Mouse (Mus musculus) liver, embryonic 16.5 days (tissue): ENCODE results near the gene 1700017D01Rik. TPM values are rescaled to one million over a fixed set of nuclear protein-coding genes. Genes with fewer than 3 reads are reported as not detected.
"Not testable (repeated sequence)": the region's sequence is repeated elsewhere in the genome, so short reads cannot be mapped to it uniquely, and the experiment has no call there.

ENCODE experiments used
- ATAC-seq: fragments of 200-750 bp; cut with Nextera tagmentation; 2 replicates; pipeline ENCODE4 v1.8.0; 2017; ENCODE audit warnings: low read depth, mild to moderate bottlenecking, moderate number of reproducible peaks, moderate library complexity
- H3K27ac ChIP-seq: fragments of 300-500 bp; sonication (generic); 2 replicates; pipeline ENCODE4 v1.5.1; 2014; ENCODE audit warnings: mild to moderate bottlenecking, low read length
- H3K27me3 ChIP-seq: fragments of 300-500 bp; sonication (generic); 2 replicates; pipeline ENCODE4 v1.6.1; 2014; ENCODE audit warnings: low read depth, low read length, mixed read lengths; ENCODE audit not compliant: control insufficient read depth, insufficient read depth
- H3K36me3 ChIP-seq: fragments of 300-500 bp; sonication (generic); 2 replicates; pipeline ENCODE4 v1.6.1; 2014; ENCODE audit warnings: mild to moderate bottlenecking; ENCODE audit not compliant: control insufficient read depth, insufficient read depth
- H3K4me1 ChIP-seq: fragments of 300-500 bp; sonication (generic); 2 replicates; pipeline ENCODE4 v1.6.1; 2014; ENCODE audit warnings: low read depth, low read length, mixed read lengths; ENCODE audit not compliant: control insufficient read depth
- H3K4me2 ChIP-seq: fragments of 300-500 bp; sonication (generic); 2 replicates; pipeline ENCODE4 v1.6.1; 2014; ENCODE audit warnings: low read depth, low read length, mixed read lengths
- H3K4me3 ChIP-seq: fragments of 300-500 bp; sonication (generic); 2 replicates; pipeline ENCODE4 v1.5.1; 2014; ENCODE audit warnings: low read depth, mild to moderate bottlenecking, low read length
- H3K9ac ChIP-seq: fragments of 300-500 bp; sonication (generic); 2 replicates; pipeline ENCODE4 v1.6.1; 2014; ENCODE audit warnings: low read depth, low read length
- H3K9me3 ChIP-seq: fragments of 300-500 bp; sonication (generic); replicated peaks from 2 replicates; pipeline ENCODE4 v1.6.1; 2016; ENCODE audit warnings: low read length; ENCODE audit not compliant: control insufficient read depth
- WGBS: fragments of 180-500 bp; shearing (Covaris S2); extraction: QIAGEN DNeasy Blood & Tissue Kit; methylation state at CpG from one replicate; pipeline ENCODE4 v1.1.7; 2014; ENCODE audit not compliant: insufficient replicate concordance; 5-methylcytosine and 5-hydroxymethylcytosine counted together
- polyA plus RNA-seq: library from polyadenylated mRNA; unstranded; fragments of >200 nt; fragmentation: Nextera tagmentation; extraction: Ambion mirVana; gene quantifications from 2 replicates; pipeline ENCODE4 v1.2.1, GENCODE M21; 2015

Gene 1700017D01Rik
- polyA plus RNA-seq, 1 experiment from 2014 or later = not detected

- not testable (repeated sequence) for H3K27ac ChIP-seq, H3K4me3 ChIP-seq, H3K9ac ChIP-seq, H3K36me3 ChIP-seq, H3K9me3 ChIP-seq, H3K27me3 ChIP-seq, H3K4me2 ChIP-seq, H3K4me1 ChIP-seq, ATAC-seq
- WGBS = 65% methylated on average over 1 of the region's 1 CpGs
Observed at GRCm38 (mm10) chr19:11055700-11056099, 75.0 kb downstream of the 1700017D01Rik start.

GRCm38 (mm10) chr19:11053277-11053676, 77.4 kb downstream of the 1700017D01Rik start:
- ATAC-seq = peak; percentile 35; the same call in 1 of the 2 replicates
- H3K4me2 ChIP-seq = no peak overlapping the region; the same call in 1 of the 2 replicates
- H3K27ac ChIP-seq = peak overlapping the region; percentile 1; the same call in 1 of the 2 replicates

GRCm38 (mm10) chr19:11052877-11053276, 77.8 kb downstream of the 1700017D01Rik start:
- WGBS = 24% methylated on average over 5 of the region's 5 CpGs
- ATAC-seq = peak; percentile 69
- H3K27ac ChIP-seq = peak overlapping the region; percentile 1; the same call in 1 of the 2 replicates

More at GRCm38 (mm10) chr19:11053277-11053676, 77.4 kb downstream of the 1700017D01Rik start:
- H3K27me3 ChIP-seq = no peaks in the 10 kb centered on the region
- H3K4me3 ChIP-seq = no peak overlapping the region
- peaks cover 4% of the 10 kb centered on the region for H3K4me1 ChIP-seq
- H3K9ac ChIP-seq = no peak overlapping the region
- no peaks in the 10 kb centered on the region for H3K9me3 ChIP-seq
- H3K36me3 ChIP-seq = no peaks in the 10 kb centered on the region
- WGBS = 36% methylated on average over 3 of the region's 3 CpGs

GRCm38 (mm10) chr19:11050286-11050685, 80.4 kb downstream of the 1700017D01Rik start:
- Histone ChIP-seq H3K9ac (no peak overlapping the region), H3K4me2 (no peak overlapping the region), H3K9me3 (no peaks in the 10 kb centered on the region), H3K4me3 (no peak overlapping the region), H3K27me3 (no peaks in the 10 kb centered on the region), H3K4me1 (peaks cover 4% of the 10 kb centered on the region), H3K27ac (no peak overlapping the region), H3K36me3 (no peaks in the 10 kb centered on the region)
- WGBS = 40% methylated on average over 2 of the region's 2 CpGs
- ATAC-seq = no peak

More at GRCm38 (mm10) chr19:11052877-11053276, 77.8 kb downstream of the 1700017D01Rik start:
- Histone ChIP-seq H3K4me3 (no peak overlapping the region), H3K27me3 (no peaks in the 10 kb centered on the region), H3K9me3 (no peaks in the 10 kb centered on the region), H3K4me2 (no peak overlapping the region; the same call in 1 of the 2 replicates), H3K4me1 (peaks cover 4% of the 10 kb centered on the region), H3K9ac (no peak overlapping the region), H3K36me3 (no peaks in the 10 kb centered on the region)

- ATAC-seq = no peak
- H3K9me3 ChIP-seq = no peaks in the 10 kb centered on the region
- H3K4me3 ChIP-seq = no peak overlapping the region
- H3K4me1 ChIP-seq = peaks cover 4% of the 10 kb centered on the region
- H3K4me2 ChIP-seq = no peak overlapping the region
- no peak overlapping the region for H3K9ac ChIP-seq
- no peaks in the 10 kb centered on the region for H3K36me3 ChIP-seq
- H3K27ac ChIP-seq = no peak overlapping the region
- no peaks in the 10 kb centered on the region for H3K27me3 ChIP-seq
Observed at GRCm38 (mm10) chr19:11049426-11049825, 81.2 kb downstream of the 1700017D01Rik start.

GRCm38 (mm10) chr19:11048503-11048902, 82.2 kb downstream of the 1700017D01Rik start:
- H3K4me3 ChIP-seq = no peak overlapping the region
- no peaks in the 10 kb centered on the region for H3K36me3 ChIP-seq
- H3K4me1 ChIP-seq = peaks cover 4% of the 10 kb centered on the region
- no peak for ATAC-seq
- no peak overlapping the region for H3K27ac ChIP-seq
- H3K27me3 ChIP-seq = no peaks in the 10 kb centered on the region
- no peak overlapping the region for H3K4me2 ChIP-seq
- no peak overlapping the region for H3K9ac ChIP-seq
- H3K9me3 ChIP-seq = no peaks in the 10 kb centered on the region
- 46% methylated on average over 1 of the region's 1 CpGs for WGBS

GRCm38 (mm10) chr19:11048009-11048408, 82.7 kb downstream of the 1700017D01Rik start:
- ATAC-seq = no peak
- WGBS = 25% methylated on average over 6 of the region's 6 CpGs
- H3K4me1 ChIP-seq = peaks cover 4% of the 10 kb centered on the region

More at GRCm38 (mm10) chr19:11048009-11048408, 82.7 kb downstream of the 1700017D01Rik start:
- H3K27ac ChIP-seq = no peak overlapping the region
- no peak overlapping the region for H3K4me3 ChIP-seq
- H3K27me3 ChIP-seq = no peaks in the 10 kb centered on the region
- no peak overlapping the region for H3K4me2 ChIP-seq
- H3K9me3 ChIP-seq = no peaks in the 10 kb centered on the region
- no peak overlapping the region for H3K9ac ChIP-seq
- H3K36me3 ChIP-seq = no peaks in the 10 kb centered on the region

Other genes starting within 250 kb of the 1700017D01Rik start
- gene Tmem109, start 248.9 kb downstream of the 1700017D01Rik start, polyA plus RNA-seq = 16.9 and 20.0 TPM in 2 replicates
- 11.7 and 12.2 TPM in 2 replicates for gene Prpf19, start 235.6 kb downstream of the 1700017D01Rik start, polyA plus RNA-seq
- not detected in 2 replicates for gene Zp1, start 210.2 kb downstream of the 1700017D01Rik start, polyA plus RNA-seq
- gene Ptgdr2, start 193.7 kb downstream of the 1700017D01Rik start, polyA plus RNA-seq = 0.04 and 0.05 TPM in 2 replicates
- gene Ccdc86, start 181.6 kb downstream of the 1700017D01Rik start, polyA plus RNA-seq = 9.0 and 9.1 TPM in 2 replicates
- 0.31 TPM in 1 of 2 replicates, not detected in the other for gene Ms4a10, start 156.2 kb downstream of the 1700017D01Rik start, polyA plus RNA-seq
- gene Ms4a15, start 137.6 kb downstream of the 1700017D01Rik start, polyA plus RNA-seq = not detected in 2 replicates
- gene Ms4a18, start 112.8 kb downstream of the 1700017D01Rik start, polyA plus RNA-seq = 0.20 TPM in 1 of 2 replicates, not detected in the other
- 0.19 and 0.20 TPM in 2 replicates for gene Ms4a8a, start 49.8 kb downstream of the 1700017D01Rik start, polyA plus RNA-seq
- gene 1700025F22Rik, start 34.4 kb upstream of the 1700017D01Rik start, polyA plus RNA-seq = not detected in 2 replicates
- not detected in 2 replicates for gene Ms4a13, start 65.9 kb upstream of the 1700017D01Rik start, polyA plus RNA-seq
- not detected in 2 replicates for gene Ms4a12, start 101.6 kb upstream of the 1700017D01Rik start, polyA plus RNA-seq
- gene Ms4a1, start 135.4 kb upstream of the 1700017D01Rik start, polyA plus RNA-seq = 0.07 and 0.11 TPM in 2 replicates
- not detected in 2 replicates for gene Ms4a5, start 153.0 kb upstream of the 1700017D01Rik start, polyA plus RNA-seq
- not detected in 2 replicates for gene Ms4a14, start 183.6 kb upstream of the 1700017D01Rik start, polyA plus RNA-seq
- gene Ms4a7, start 205.3 kb upstream of the 1700017D01Rik start, polyA plus RNA-seq = 1.1 and 1.5 TPM in 2 replicates
- 0.91 and 1.6 TPM in 2 replicates for gene Ms4a4a, start 244.6 kb upstream of the 1700017D01Rik start, polyA plus RNA-seq